Mouse (Mus musculus) MEL-GATA-1-ER (cell line): ENCODE results near the gene Rbm31y.
"Not testable (repeated sequence)": the region's sequence is repeated elsewhere in the genome, so short reads cannot be mapped to it uniquely, and the experiment has no call there.

ENCODE experiments used
- DNase-seq: peaks from one replicate; pipeline ENCODE4 v3.0.0-alpha.2; 2012; ENCODE audit warnings: low read depth; ENCODE audit errors: extremely low read depth

The Rbm31y gene

DNA sequence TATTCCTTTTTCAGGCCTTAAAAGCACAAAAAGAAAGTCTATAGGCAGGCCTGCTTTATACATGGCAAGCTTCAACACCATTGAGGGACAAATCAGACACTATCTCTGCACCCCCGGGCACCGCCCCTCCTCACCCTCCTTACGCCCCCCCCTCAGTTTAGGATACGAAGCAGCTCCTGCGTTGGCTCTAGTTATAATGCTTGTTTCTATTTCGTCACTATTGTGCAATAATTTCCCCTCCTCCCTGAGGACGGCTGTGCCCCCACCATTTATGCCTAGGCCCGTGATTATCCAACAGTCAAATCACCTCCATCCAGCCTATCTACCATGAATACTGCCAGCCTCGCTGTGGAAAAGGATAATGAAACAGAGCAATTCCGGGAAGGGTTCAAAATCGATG is at the start of gene Rbm31y:
Rbm31y (plus strand) TSS at position 301 of the 400 bp plus-strand sequence.
- DNase-seq, result not testable (repeated sequence)
